Mouse (Mus musculus) heart, adult 2 months (tissue): ENCODE measurements around the gene Samd5. TPM values are rescaled to one million over a fixed set of nuclear protein-coding genes. Genes with fewer than 3 reads are reported as not detected.

Experiments
- DNase-seq, 2 experiments: peaks; one replicate each; pipeline ENCODE4 v3.0.0; 2021
- H3K27ac ChIP-seq: fragments of 200-600 bp; 2 replicates; pipeline ENCODE4 v1.8.1; 2022
- H3K27me3 ChIP-seq: fragments of 200-500 bp; 2 replicates; pipeline ENCODE4 v1.6.1; 2012; ENCODE audit warnings: mild to moderate bottlenecking, low read length, inconsistent platforms, mixed read lengths; ENCODE audit not compliant: control insufficient read depth, insufficient read depth
- H3K36me3 ChIP-seq: fragments of 200-500 bp; 2 replicates; pipeline ENCODE4 v1.6.1; 2012; ENCODE audit warnings: low read length, inconsistent platforms; ENCODE audit not compliant: control insufficient read depth, insufficient read depth
- H3K4me1 ChIP-seq: fragments of 200-500 bp; 2 replicates; pipeline ENCODE4 v1.6.1; 2011; ENCODE audit warnings: low read length; ENCODE audit not compliant: control insufficient read depth, insufficient read depth
- H3K4me3 ChIP-seq: fragments of 200-600 bp; 2 replicates; pipeline ENCODE4 v1.8.1; 2022
- H3K79me2 ChIP-seq: fragments of 200-500 bp; replicated peaks from 2 replicates; pipeline ENCODE4 v1.6.1; 2012; ENCODE audit warnings: mild to moderate bottlenecking, inconsistent platforms, low read length, moderate library complexity, mixed read lengths; ENCODE audit not compliant: control insufficient read depth, insufficient read depth
- H3K9ac ChIP-seq: fragments of 200-500 bp; 2 replicates; pipeline ENCODE4 v1.6.1; 2012; ENCODE audit warnings: low read depth, mild to moderate bottlenecking, control low read depth, inconsistent platforms, low read length, mixed read lengths
- CTCF ChIP-seq: fragments of 200-600 bp; IDR thresholded peaks from 2 replicates; pipeline ENCODE4 v1.8.1; 2022; ENCODE audit warnings: antibody characterized with exemption, mild to moderate bottlenecking, moderate library complexity
- EP300 ChIP-seq: fragments of 200-500 bp; IDR thresholded peaks from 2 replicates; pipeline ENCODE4 v1.6.1; 2011; ENCODE audit warnings: low read depth, low read length, control low read depth; ENCODE audit not compliant: insufficient read depth
- POLR2A ChIP-seq: fragments of 200-500 bp; IDR thresholded peaks from 2 replicates; pipeline ENCODE4 v1.6.1; 2011; ENCODE audit warnings: mild to moderate bottlenecking, low read depth, low read length, control low read depth; ENCODE audit not compliant: insufficient read depth
- WGBS: fragments of 180-500 bp; shearing (Covaris S2); methylation state at CpG from one replicate; pipeline ENCODE4 v1.1.7; 2018; 5-methylcytosine and 5-hydroxymethylcytosine counted together
- intact Hi-C: fragments of 180-260 bp; cut with DNase I; formaldehyde crosslinking; loops from one replicate; pipeline ENCODE4 v1.15.1; 2025
- long read RNA-seq: library from polyadenylated mRNA; stranded (forward); transcript quantifications from one replicate; pipeline ENCODE4 v2.0.0, GENCODE M21; 2021
- polyA plus RNA-seq: library from polyadenylated mRNA; depleted of rRNA; stranded (reverse); fragments of >200 nt; gene quantifications from 2 replicates; pipeline ENCODE4 v1.2.3, GENCODE M21; 2012; rRNA removed
- total RNA-seq, 2 experiments: library from RNA; stranded (reverse); gene quantifications; 2 replicates each; pipeline ENCODE4 v1.2.3; 2021

The Samd5 gene
- total RNA-seq: 1 to 10 TPM; 3.0 to 3.8 TPM
- polyA plus RNA-seq: 1.2 and 1.7 TPM in 2 replicates
- long read RNA-seq, full-length matches to known transcripts: 1 of 1 reads
- long read RNA-seq, partial matches to known transcripts: 0 of 1 reads
- long read RNA-seq, other reads (novel, unspliced or antisense): 0 of 1 reads

GRCm38 (mm10) chr10:9674561-9675521 lies at the start of gene Samd5:
TSS of gene Samd5 (minus strand) at chr10:9675208.
- intact Hi-C loops: loop anchor here (2.0 to 10.0 kb wide), 4 partner anchors 82 to 603 kb away; no protein-coding TSS in a partner anchor
- H3K4me3 ChIP-seq: peak within 1 kb of the TSS; percentile 77
- H3K4me1 ChIP-seq: no peaks in the 10 kb centered on the region; the same call in 1 of the 2 replicates
- peak within 1 kb of the TSS; percentile 58 for H3K27ac ChIP-seq
- no peaks in the 10 kb centered on the region for H3K27me3 ChIP-seq
- WGBS: under 1% methylated on average over 91 of the region's 91 CpGs
- peak; percentile 83 for DNase-seq
- H3K79me2 ChIP-seq: no peaks in the 10 kb centered on the region
- TF ChIP-seq POLR2A (peak; percentile 36; the same call in 1 of the 2 replicates), CTCF (peak; percentile 40), EP300 (no peak)
- no peaks in the 10 kb centered on the region; the same call in 1 of the 2 replicates for H3K36me3 ChIP-seq
- H3K9ac ChIP-seq: peak within 1 kb of the TSS; percentile 77

- Histone ChIP-seq H3K27me3 (no peaks in the 10 kb centered on the region), H3K79me2 (no peaks in the 10 kb centered on the region), H3K36me3 (no peaks in the 10 kb centered on the region), H3K4me3 (no peak overlapping the region), H3K27ac (no peak overlapping the region), H3K4me1 (no peaks in the 10 kb centered on the region), H3K9ac (no peak overlapping the region)
- intact Hi-C loops: no loop called here
- WGBS: 82% methylated on average over 11 of the region's 11 CpGs
- DNase-seq: no peak
- TF ChIP-seq CTCF (no peak), POLR2A (no peak), EP300 (no peak)
Observed at GRCm38 (mm10) chr10:9722519-9723303, 47.7 kb upstream of the Samd5 start.

DNA sequence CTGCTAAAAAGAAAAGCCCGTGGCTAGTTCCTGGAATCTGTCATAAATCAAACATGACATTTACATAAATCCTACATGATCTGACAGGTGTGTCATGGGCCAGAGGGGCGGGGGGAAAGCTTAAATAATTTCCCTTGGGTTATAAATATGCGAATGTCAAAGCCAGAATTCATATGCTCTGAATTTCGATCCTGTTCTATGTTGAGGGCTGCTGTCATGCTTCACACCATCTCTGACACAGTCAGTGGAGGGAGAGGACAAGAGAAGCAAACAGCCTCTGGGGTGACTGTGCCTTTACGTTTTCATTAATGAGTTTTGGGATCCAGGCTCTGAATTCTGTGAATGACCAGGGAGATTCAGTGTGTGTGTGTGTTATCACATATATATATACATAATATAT lies 45.0 kb upstream of the Samd5 start:
- Histone ChIP-seq H3K4me3 (no peak overlapping the region), H3K27me3 (no peaks in the 10 kb centered on the region), H3K27ac (no peak overlapping the region), H3K4me1 (no peaks in the 10 kb centered on the region), H3K36me3 (no peaks in the 10 kb centered on the region), H3K79me2 (no peaks in the 10 kb centered on the region), H3K9ac (no peak overlapping the region)
- WGBS: 73% methylated on average over 5 of the region's 5 CpGs
- DNase-seq: no peak
- intact Hi-C loops: no loop called here
- no peak for TF ChIP-seq EP300

GRCm38 (mm10) chr10:9718086-9718485 lies 43.1 kb upstream of the Samd5 start:
- intact Hi-C loops: no loop called here
- H3K27ac ChIP-seq: no peak overlapping the region
- no peaks in the 10 kb centered on the region for H3K27me3 ChIP-seq
- H3K4me3 ChIP-seq: no peak overlapping the region
- no peaks in the 10 kb centered on the region for H3K79me2 ChIP-seq
- DNase-seq: no peak
- TF ChIP-seq POLR2A (no peak), CTCF (no peak), EP300 (no peak)
- H3K9ac ChIP-seq: no peak overlapping the region
- no peaks in the 10 kb centered on the region for H3K36me3 ChIP-seq
- WGBS: 48% methylated on average over 5 of the region's 5 CpGs
- no peaks in the 10 kb centered on the region for H3K4me1 ChIP-seq

GRCm38 (mm10) chr10:9704956-9705355 lies 29.9 kb upstream of the Samd5 start:
- no peak for DNase-seq
- Histone ChIP-seq H3K4me1 (no peaks in the 10 kb centered on the region), H3K36me3 (no peaks in the 10 kb centered on the region), H3K9ac (no peak overlapping the region), H3K4me3 (no peak overlapping the region), H3K79me2 (no peaks in the 10 kb centered on the region), H3K27ac (no peak overlapping the region), H3K27me3 (no peaks in the 10 kb centered on the region)
- 61% methylated on average over 1 of the region's 1 CpGs for WGBS
- TF ChIP-seq POLR2A (no peak), EP300 (no peak), CTCF (no peak)
- intact Hi-C loops: no loop called here
